In genomic region chr1:62565120-62565809, GRCm38 (mm10) we compare ENCODE assay signal across 23 mouse cellular contexts.
DNase-seq lines count a peak whose midpoint lies in the region; ATAC-seq and TF ChIP-seq lines count a peak whose summit lies in the region.
"Had no signal": no experiment of that assay in that cellular context is flagged by ENCODE, and none has a peak within 500 bp of the region (broad histone marks: within the 10 kb centered on the region; RNA-seq: fewer than 3 reads in every experiment).

No protein-coding gene starts in this region.

- no peak for DNase-seq in hindbrain, embryonic 10.5 days (ENCODE audit: low spot score)
- peak; percentile 53 for DNase-seq in forebrain, embryonic 14.5 days (ENCODE audit: low spot score)
- DNase-seq in hindbrain, postnatal 0 days (ENCODE audit: low spot score): no peak
- DNase-seq in midbrain, postnatal 0 days (ENCODE audit: low spot score): no peak
- no peak for DNase-seq in thymus, postnatal 0 days (ENCODE audit: low spot score)
- no peak for DNase-seq in layer of hippocampus, postnatal 25 days (ENCODE audit: extremely low spot score in 1 of 2, low spot score in 1 of 2)
- DNase-seq: adrenal gland, postnatal 36 days; cerebellum, adult 18-20 months; cerebellum, postnatal 25 days; heart, postnatal 14 days; kidney, adult 9 months; kidney, postnatal 25 days; liver, embryonic 13.5 days; thymus, adult 2 months had no signal

- peaks cover 17% of the 10 kb centered on the region for H3K4me1 ChIP-seq in hindbrain, embryonic 12.5 days
- H3K4me1 ChIP-seq in hindbrain, embryonic 10.5 days (replicated peaks): peaks cover 18% of the 10 kb centered on the region
- peaks cover 18% of the 10 kb centered on the region; the same call in 1 of the 2 replicates for H3K4me1 ChIP-seq in forebrain, embryonic 14.5 days (ENCODE audit: control insufficient read depth, insufficient read depth, low read length)
- H3K4me1 ChIP-seq in hindbrain, postnatal 0 days (ENCODE audit: insufficient read depth, low read length): 0 out of 2 replicates have a peak, but pooled peaks cover 6% of the 10 kb centered on the region
- peaks cover 10% of the 10 kb centered on the region; the same call in 1 of the 2 replicates for H3K4me1 ChIP-seq in midbrain, postnatal 0 days (ENCODE audit: insufficient read depth, low read length)
- H3K4me1 ChIP-seq: liver, embryonic 13.5 days; lung, embryonic 15.5 days; stomach, embryonic 15.5 days had no signal

- TF ChIP-seq CTCF in hindbrain, postnatal 0 days (IDR thresholded peaks at IDR 0.05; ENCODE audit: low read depth): no peak
- no peak for TF ChIP-seq CTCF in midbrain, postnatal 0 days (IDR thresholded peaks at IDR 0.05)

- no peaks in the 10 kb centered on the region for H3K9me3 ChIP-seq in hindbrain, embryonic 12.5 days (replicated peaks)
- no peaks in the 10 kb centered on the region for H3K9me3 ChIP-seq in hindbrain, embryonic 10.5 days
- no peaks in the 10 kb centered on the region for H3K9me3 ChIP-seq in forebrain, embryonic 14.5 days (replicated peaks; ENCODE audit: control insufficient read depth, low read length)
- H3K9me3 ChIP-seq in hindbrain, postnatal 0 days (ENCODE audit: low read length): no peaks in the 10 kb centered on the region
- no peaks in the 10 kb centered on the region for H3K9me3 ChIP-seq in midbrain, postnatal 0 days (ENCODE audit: low read length)
- H3K9me3 ChIP-seq: G1E; heart, embryonic 12.5 days; limb, embryonic 12.5 days; liver, embryonic 13.5 days; lung, embryonic 15.5 days; stomach, embryonic 15.5 days had no signal

- no peaks in the 10 kb centered on the region for H3K36me3 ChIP-seq in hindbrain, embryonic 12.5 days
- H3K36me3 ChIP-seq in hindbrain, embryonic 10.5 days: no peaks in the 10 kb centered on the region
- H3K36me3 ChIP-seq in forebrain, embryonic 14.5 days (ENCODE audit: control insufficient read depth, insufficient read depth, low read length): no peaks in the 10 kb centered on the region
- H3K36me3 ChIP-seq in hindbrain, postnatal 0 days (ENCODE audit: insufficient read depth, low read length): no peaks in the 10 kb centered on the region
- H3K36me3 ChIP-seq in midbrain, postnatal 0 days (ENCODE audit: insufficient read depth, low read length): no peaks in the 10 kb centered on the region
- H3K36me3 ChIP-seq: G1E; heart, embryonic 12.5 days; limb, embryonic 12.5 days; liver, embryonic 13.5 days; lung, embryonic 15.5 days; stomach, embryonic 15.5 days had no signal

- no peaks in the 10 kb centered on the region for H3K27me3 ChIP-seq in hindbrain, embryonic 12.5 days
- no peaks in the 10 kb centered on the region for H3K27me3 ChIP-seq in hindbrain, embryonic 10.5 days (ENCODE audit: insufficient read depth, poor library complexity, severe bottlenecking)
- H3K27me3 ChIP-seq in forebrain, embryonic 14.5 days (replicated peaks; ENCODE audit: control insufficient read depth, insufficient read depth, low read length): no peaks in the 10 kb centered on the region
- H3K27me3 ChIP-seq in hindbrain, postnatal 0 days (ENCODE audit: insufficient read depth, low read length): no peaks in the 10 kb centered on the region
- H3K27me3 ChIP-seq in midbrain, postnatal 0 days (ENCODE audit: insufficient read depth, low read length): no peaks in the 10 kb centered on the region
- H3K27me3 ChIP-seq: heart, embryonic 12.5 days; limb, embryonic 12.5 days; liver, embryonic 13.5 days; lung, embryonic 15.5 days; stomach, embryonic 15.5 days had no signal

- H3K4me2 ChIP-seq in hindbrain, embryonic 12.5 days (replicated peaks): peak overlapping the region; percentile 21; the same call in 1 of the 2 replicates
- H3K4me2 ChIP-seq in forebrain, embryonic 14.5 days (ENCODE audit: low read length): peak overlapping the region; percentile 18
- peak overlapping the region; percentile 24 for H3K4me2 ChIP-seq in hindbrain, postnatal 0 days (ENCODE audit: low read depth, low read length)
- peak overlapping the region; percentile 19; the same call in 1 of the 2 replicates for H3K4me2 ChIP-seq in midbrain, postnatal 0 days (ENCODE audit: low read depth, low read length, poor library complexity, severe bottlenecking)
- H3K4me2 ChIP-seq: heart, embryonic 12.5 days; limb, embryonic 12.5 days; liver, embryonic 13.5 days; lung, embryonic 15.5 days; stomach, embryonic 15.5 days had no signal

- H3K9ac ChIP-seq in hindbrain, embryonic 12.5 days: no peak overlapping the region
- H3K9ac ChIP-seq in forebrain, embryonic 14.5 days (ENCODE audit: low read length): no peak overlapping the region
- H3K9ac ChIP-seq in hindbrain, postnatal 0 days (replicated peaks; ENCODE audit: low read length): 0 out of 2 replicates have a peak overlapping the region, but pooled peaks have one; percentile 10
- H3K9ac ChIP-seq in midbrain, postnatal 0 days (replicated peaks; ENCODE audit: low read length, poor library complexity, severe bottlenecking): 0 out of 2 replicates have a peak overlapping the region, but pooled peaks have one; percentile 10
- H3K9ac ChIP-seq: heart, embryonic 12.5 days; limb, embryonic 12.5 days; liver, embryonic 13.5 days; lung, embryonic 15.5 days; stomach, embryonic 15.5 days had no signal

- ATAC-seq in hindbrain, embryonic 12.5 days (ENCODE audit: low FRiP score): 0 out of 2 replicates have a peak, but pooled peaks have one; percentile 22
- peak; percentile 38; the same call in 1 of the 2 replicates for ATAC-seq in forebrain, embryonic 14.5 days
- ATAC-seq in hindbrain, postnatal 0 days: no peak
- ATAC-seq in midbrain, postnatal 0 days (ENCODE audit: low FRiP score): no peak
- no peak for ATAC-seq in activated CD4-positive, CD25-positive, alpha-beta regulatory T cell, adult 4 months
- ATAC-seq: inflammation-experienced regulatory T-cells, adult 6 months had no signal

- peak overlapping the region; percentile 56 for H3K27ac ChIP-seq in hindbrain, embryonic 12.5 days
- no peak overlapping the region for H3K27ac ChIP-seq in hindbrain, embryonic 10.5 days
- H3K27ac ChIP-seq in forebrain, embryonic 14.5 days (ENCODE audit: low read depth, low read length): peak overlapping the region; percentile 75
- H3K27ac ChIP-seq in hindbrain, postnatal 0 days: no peak overlapping the region
- no peak overlapping the region for H3K27ac ChIP-seq in midbrain, postnatal 0 days (ENCODE audit: low read depth, low read length)
- H3K27ac ChIP-seq: limb, embryonic 12.5 days; liver, embryonic 13.5 days; lung, embryonic 15.5 days; macrophage; stomach, embryonic 15.5 days had no signal

- 72% methylated on average over 9 of the region's 9 CpGs for WGBS in hindbrain, embryonic 12.5 days
- WGBS in hindbrain, embryonic 10.5 days: 86% methylated on average over 9 of the region's 9 CpGs
- WGBS in forebrain, embryonic 14.5 days: 49% methylated on average over 9 of the region's 9 CpGs
- WGBS in hindbrain, postnatal 0 days: 65% methylated on average over 9 of the region's 9 CpGs
- WGBS in midbrain, postnatal 0 days: 62% methylated on average over 9 of the region's 9 CpGs

- no peak overlapping the region for H3K4me3 ChIP-seq in hindbrain, embryonic 12.5 days
- no peak overlapping the region for H3K4me3 ChIP-seq in hindbrain, embryonic 10.5 days
- H3K4me3 ChIP-seq in forebrain, embryonic 14.5 days (ENCODE audit: low read depth, low read length): no peak overlapping the region
- H3K4me3 ChIP-seq in hindbrain, postnatal 0 days (ENCODE audit: low read length): no peak overlapping the region
- no peak overlapping the region for H3K4me3 ChIP-seq in midbrain, postnatal 0 days (ENCODE audit: low read depth, low read length)
- H3K4me3 ChIP-seq: heart, embryonic 12.5 days; limb, embryonic 12.5 days; liver, embryonic 13.5 days; lung, embryonic 15.5 days; stomach, embryonic 15.5 days had no signal

Comparison
In these comparisons a context has a peak if more than half of its experiments do, and no peak if none do; other contexts are left out.
1. ATAC-seq: peak in hindbrain, embryonic 12.5 days (single experiment) and forebrain, embryonic 14.5 days (single experiment); none in hindbrain, postnatal 0 days (single experiment), midbrain, postnatal 0 days (single experiment) and activated CD4-positive, CD25-positive, alpha-beta regulatory T cell, adult 4 months (single experiment).
2. H3K27ac ChIP-seq: peak in hindbrain, embryonic 12.5 days (single experiment) and forebrain, embryonic 14.5 days (single experiment); none in hindbrain, embryonic 10.5 days (single experiment), hindbrain, postnatal 0 days (single experiment) and midbrain, postnatal 0 days (single experiment).
3. H3K9ac ChIP-seq: peak in hindbrain, postnatal 0 days (single experiment) and midbrain, postnatal 0 days (single experiment); none in hindbrain, embryonic 12.5 days (single experiment) and forebrain, embryonic 14.5 days (single experiment).
4. Peak in every context shown above with its lines, with median percentiles within 50 percentile points of each other: H3K4me2 ChIP-seq.